Mouse (Mus musculus): Measurements from ENCODE around the gene Pitpnc1.
A peak's percentile ranks its signal among the peaks of the same experiment; 100 is the strongest.

Pitpnc1 gene

GRCm38 (mm10) chr11:107468252-107469030, 2.1 kb downstream of the Pitpnc1 start:
- DNase-seq = no peak

GRCm38 (mm10) chr11:107466611-107467391, 3.7 kb downstream of the Pitpnc1 start:
- DNase-seq = no peak

GRCm38 (mm10) chr11:107465969-107466368, 4.5 kb downstream of the Pitpnc1 start:
- no peak for DNase-seq

- DNase-seq = no peak
These were observed 5.5 kb downstream of the Pitpnc1 start for GRCm38 (mm10) chr11:107465041-107465440.

- no peak for DNase-seq
These were observed 6.4 kb downstream of the Pitpnc1 start for GRCm38 (mm10) chr11:107464141-107464540.

GRCm38 (mm10) chr11:107463251-107463681, 7.2 kb downstream of the Pitpnc1 start:
- DNase-seq = no peak

- peak in 1 of 2 experiments; percentile 52 for DNase-seq
These were observed 8.0 kb downstream of the Pitpnc1 start for GRCm38 (mm10) chr11:107462478-107462877.

GRCm38 (mm10) chr11:107459828-107460227, 10.7 kb downstream of the Pitpnc1 start:
- no peak for DNase-seq

- no peak for DNase-seq
These were observed 11.5 kb downstream of the Pitpnc1 start for GRCm38 (mm10) chr11:107458986-107459385.

GRCm38 (mm10) chr11:107458286-107458685, 12.2 kb downstream of the Pitpnc1 start:
- DNase-seq = no peak

GRCm38 (mm10) chr11:107457282-107457681, 13.2 kb downstream of the Pitpnc1 start:
- DNase-seq = no peak

- DNase-seq = no peak
These were observed 15.7 kb downstream of the Pitpnc1 start for GRCm38 (mm10) chr11:107454546-107455462.

GRCm38 (mm10) chr11:107452053-107452452, 18.4 kb downstream of the Pitpnc1 start:
- no peak for DNase-seq

GRCm38 (mm10) chr11:107451106-107451505, 19.4 kb downstream of the Pitpnc1 start:
- peak in 1 of 2 experiments; percentile 48 for DNase-seq

GRCm38 (mm10) chr11:107450097-107450496, 20.4 kb downstream of the Pitpnc1 start:
- DNase-seq = no peak

- peak in 1 of 2 experiments; percentile 37 for DNase-seq
These were observed 21.2 kb downstream of the Pitpnc1 start for GRCm38 (mm10) chr11:107449169-107449910.

GRCm38 (mm10) chr11:107447915-107448314, 22.6 kb downstream of the Pitpnc1 start:
- DNase-seq = no peak

GRCm38 (mm10) chr11:107447349-107447748, 23.1 kb downstream of the Pitpnc1 start:
- peak in 1 of 2 experiments; percentile 29 for DNase-seq

GRCm38 (mm10) chr11:107446650-107447049, 23.8 kb downstream of the Pitpnc1 start:
- no peak for DNase-seq

GRCm38 (mm10) chr11:107445683-107446082, 24.8 kb downstream of the Pitpnc1 start:
- DNase-seq = no peak

- DNase-seq = peak; percentile 34 to 38
These were observed 27.1 kb downstream of the Pitpnc1 start for GRCm38 (mm10) chr11:107443121-107444095.

All from spleen, adult 18-20 months (tissue).